Mouse (Mus musculus): Measurements from ENCODE around the gene Hoxb13.

DNA sequence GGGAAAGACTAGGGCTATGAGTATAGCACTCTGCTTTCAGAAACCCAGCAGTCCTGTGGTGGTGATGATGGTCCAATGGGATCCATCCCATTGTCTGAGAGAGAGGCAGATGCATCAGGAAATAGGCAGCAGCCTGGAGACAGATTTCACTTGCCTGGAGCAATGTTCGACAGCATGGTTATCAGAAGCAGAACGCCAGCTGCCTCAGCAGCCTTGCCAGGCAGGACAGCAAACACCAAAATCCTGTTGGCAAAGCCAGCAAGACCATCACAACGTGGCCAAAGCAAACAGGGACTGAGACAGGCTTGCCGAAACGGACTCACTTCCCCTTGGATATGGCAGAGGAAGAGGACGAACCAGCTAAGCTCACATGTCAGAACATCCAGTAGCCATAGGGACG is 25.1 kb upstream of the Hoxb13 start:
- no peak for TF ChIP-seq CTCF (IDR thresholded peaks at IDR 0.05; ENCODE audit: low read depth)
- no peak for TF ChIP-seq EP300 (IDR thresholded peaks at IDR 0.05; ENCODE audit: low read depth)
